Mouse (Mus musculus): ENCODE measurements around the gene Heg1. TPM values are rescaled to one million over a fixed set of nuclear protein-coding genes. Genes with fewer than 3 reads are reported as not detected.
A peak's percentile ranks its signal among the peaks of the same experiment; 100 is the strongest.

Gene Heg1
- polyA plus RNA-seq (2015; fragmentation: Nextera tagmentation; extraction: Ambion mirVana) = 9.4 and 12.4 TPM in 2 replicates

GRCm38 (mm10) chr16:33684162-33684702, at the start of gene Heg1:
Gene Heg1, plus strand, starts transcription at chr16:33684370.
- Histone ChIP-seq H3K4me3 (ENCODE audit: low read depth, low read length) (peak within 1 kb of the TSS; percentile 69), H3K9me3 (replicated peaks; ENCODE audit: control insufficient read depth, low read length, poor library complexity, severe bottlenecking) (no peaks in the 10 kb centered on the region), H3K4me1 (ENCODE audit: control insufficient read depth, insufficient read depth, low read length) (no peaks in the 10 kb centered on the region; the same call in 1 of the 2 replicates), H3K27me3 (ENCODE audit: control insufficient read depth, insufficient read depth, low read depth, low read length) (no peaks in the 10 kb centered on the region), H3K4me2 (ENCODE audit: low read length) (peak within 1 kb of the TSS; percentile 81), H3K36me3 (ENCODE audit: control insufficient read depth, insufficient read depth, low read length) (no peaks in the 10 kb centered on the region), H3K9ac (ENCODE audit: low read depth, low read length) (peak within 1 kb of the TSS; percentile 78), H3K27ac (ENCODE audit: low read length) (peak within 1 kb of the TSS; percentile 34)
- 2% methylated on average over 19 of the region's 57 CpGs for WGBS
- ATAC-seq = peak; percentile 76

DNA sequence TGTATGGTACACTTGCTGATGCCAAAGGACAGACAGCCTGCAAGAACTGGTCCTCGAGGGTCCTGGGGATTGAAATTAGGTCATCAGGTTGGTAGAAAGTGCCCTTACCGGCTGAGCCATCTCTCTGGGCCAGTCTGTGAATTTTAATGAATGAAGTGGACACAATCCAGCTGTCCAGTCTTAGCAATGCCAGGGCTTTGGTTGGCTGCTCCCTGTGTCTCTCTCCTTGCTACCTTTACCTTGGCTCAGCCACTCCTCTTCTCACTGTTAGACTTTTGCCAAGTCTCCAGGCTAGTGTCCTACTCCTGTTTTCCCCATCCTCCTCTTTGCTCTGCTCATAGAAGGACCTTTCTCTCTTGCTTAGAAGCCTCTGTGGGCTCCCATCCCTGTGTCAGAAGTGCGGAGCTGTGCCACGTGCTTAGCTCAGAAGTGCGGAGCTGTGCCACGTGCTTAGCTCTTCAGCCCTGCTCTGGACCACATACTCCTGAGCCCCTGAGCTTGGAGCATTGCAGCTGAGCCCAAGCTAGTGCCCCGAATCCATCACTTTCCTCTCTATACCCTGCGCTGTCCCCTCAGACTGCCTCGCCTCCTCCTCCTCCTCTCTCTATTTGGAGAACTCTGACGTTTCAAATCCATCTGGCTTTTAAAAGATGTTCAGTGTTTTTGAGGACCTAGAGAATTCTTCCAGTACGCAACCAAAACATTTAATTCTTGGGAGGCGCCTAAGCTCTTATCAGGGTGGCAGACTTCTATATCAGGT, 48.2 kb upstream of the Heg1 start:
- no peak overlapping the region for H3K4me2 ChIP-seq (ENCODE audit: low read length)
- H3K4me3 ChIP-seq (ENCODE audit: low read depth, low read length) = no peak overlapping the region
- no peaks in the 10 kb centered on the region for H3K27me3 ChIP-seq (ENCODE audit: control insufficient read depth, insufficient read depth, low read depth, low read length)
- no peaks in the 10 kb centered on the region for H3K4me1 ChIP-seq (ENCODE audit: control insufficient read depth, insufficient read depth, low read length)
- 85% methylated on average over 12 of the region's 12 CpGs for WGBS
- H3K9me3 ChIP-seq (replicated peaks; ENCODE audit: control insufficient read depth, low read length, poor library complexity, severe bottlenecking) = no peaks in the 10 kb centered on the region; the same call in 1 of the 2 replicates
- ATAC-seq = no peak
- H3K27ac ChIP-seq (ENCODE audit: low read length) = no peak overlapping the region
- no peaks in the 10 kb centered on the region for H3K36me3 ChIP-seq (ENCODE audit: control insufficient read depth, insufficient read depth, low read length)
- no peak overlapping the region for H3K9ac ChIP-seq (ENCODE audit: low read depth, low read length)

GRCm38 (mm10) chr16:33641779-33642178, 42.4 kb upstream of the Heg1 start:
- no peaks in the 10 kb centered on the region for H3K4me1 ChIP-seq (ENCODE audit: control insufficient read depth, insufficient read depth, low read length)
- 68% methylated on average over 3 of the region's 3 CpGs for WGBS

DNA sequence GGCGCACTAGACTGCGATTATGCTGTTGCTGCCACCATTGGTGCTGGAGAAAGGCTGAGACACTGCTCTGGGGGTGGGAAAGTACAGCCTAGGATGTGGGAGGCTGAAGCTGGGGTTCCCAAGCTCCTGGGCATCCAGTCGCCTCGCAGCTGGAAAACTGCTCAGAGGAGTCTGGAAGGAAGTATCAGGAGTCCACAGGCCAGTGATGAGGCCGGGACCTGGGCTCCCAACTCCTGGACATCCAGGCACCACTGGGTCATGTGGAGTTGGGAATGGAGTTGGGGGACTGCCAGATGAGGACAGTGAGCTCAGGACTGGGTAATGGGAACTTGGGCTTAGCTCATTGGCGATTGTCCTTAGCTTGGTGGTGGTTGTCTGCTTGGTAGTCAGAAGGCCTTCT, 31.1 kb upstream of the Heg1 start:
- ATAC-seq = no peak
- no peak overlapping the region for H3K4me3 ChIP-seq (ENCODE audit: low read depth, low read length)
- no peak overlapping the region for H3K4me2 ChIP-seq (ENCODE audit: low read length)
- H3K4me1 ChIP-seq (ENCODE audit: control insufficient read depth, insufficient read depth, low read length) = no peaks in the 10 kb centered on the region
- WGBS = 93% methylated on average over 6 of the region's 6 CpGs
- H3K36me3 ChIP-seq (ENCODE audit: control insufficient read depth, insufficient read depth, low read length) = no peaks in the 10 kb centered on the region
- H3K9ac ChIP-seq (ENCODE audit: low read depth, low read length) = no peak overlapping the region
- H3K9me3 ChIP-seq (replicated peaks; ENCODE audit: control insufficient read depth, low read length, poor library complexity, severe bottlenecking) = peaks cover 7% of the 10 kb centered on the region; the same call in 1 of the 2 replicates
- H3K27me3 ChIP-seq (ENCODE audit: control insufficient read depth, insufficient read depth, low read depth, low read length) = no peaks in the 10 kb centered on the region
- no peak overlapping the region for H3K27ac ChIP-seq (ENCODE audit: low read length)

More at GRCm38 (mm10) chr16:33641779-33642178, 42.4 kb upstream of the Heg1 start:
- Histone ChIP-seq H3K27ac (ENCODE audit: low read length) (no peak overlapping the region), H3K9me3 (replicated peaks; ENCODE audit: control insufficient read depth, low read length, poor library complexity, severe bottlenecking) (no peaks in the 10 kb centered on the region), H3K9ac (ENCODE audit: low read depth, low read length) (no peak overlapping the region), H3K36me3 (ENCODE audit: control insufficient read depth, insufficient read depth, low read length) (no peaks in the 10 kb centered on the region), H3K4me3 (ENCODE audit: low read depth, low read length) (no peak overlapping the region), H3K27me3 (ENCODE audit: control insufficient read depth, insufficient read depth, low read depth, low read length) (no peaks in the 10 kb centered on the region), H3K4me2 (ENCODE audit: low read length) (no peak overlapping the region)
- ATAC-seq = no peak

DNA sequence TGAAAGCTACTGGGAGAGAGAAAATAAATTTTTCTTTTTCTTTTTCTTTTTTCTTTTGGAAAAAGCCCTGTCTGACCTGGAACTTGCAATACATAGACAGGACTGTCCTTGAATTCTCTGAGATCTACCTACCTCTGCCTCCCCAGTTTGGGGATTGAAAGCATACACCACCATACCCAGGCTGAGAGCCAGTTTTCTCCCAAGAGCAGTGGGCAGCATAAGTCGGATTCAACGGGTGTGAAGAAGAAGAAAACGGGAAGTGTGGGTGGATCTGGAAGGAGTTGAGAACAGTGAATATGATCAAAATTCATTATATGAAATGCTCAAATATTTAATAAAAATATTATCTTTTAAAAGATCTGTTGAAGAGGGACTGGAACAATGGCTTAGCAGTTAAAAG, 28.7 kb upstream of the Heg1 start:
- Histone ChIP-seq H3K27me3 (ENCODE audit: control insufficient read depth, insufficient read depth, low read depth, low read length) (no peaks in the 10 kb centered on the region), H3K4me3 (ENCODE audit: low read depth, low read length) (no peak overlapping the region), H3K27ac (ENCODE audit: low read length) (no peak overlapping the region), H3K4me1 (ENCODE audit: control insufficient read depth, insufficient read depth, low read length) (no peaks in the 10 kb centered on the region), H3K9ac (ENCODE audit: low read depth, low read length) (no peak overlapping the region), H3K9me3 (replicated peaks; ENCODE audit: control insufficient read depth, low read length, poor library complexity, severe bottlenecking) (peaks cover 4% of the 10 kb centered on the region; the same call in 1 of the 2 replicates), H3K4me2 (ENCODE audit: low read length) (no peak overlapping the region), H3K36me3 (ENCODE audit: control insufficient read depth, insufficient read depth, low read length) (no peaks in the 10 kb centered on the region)
- 100% methylated on average over 3 of the region's 3 CpGs for WGBS
- ATAC-seq = no peak

DNA sequence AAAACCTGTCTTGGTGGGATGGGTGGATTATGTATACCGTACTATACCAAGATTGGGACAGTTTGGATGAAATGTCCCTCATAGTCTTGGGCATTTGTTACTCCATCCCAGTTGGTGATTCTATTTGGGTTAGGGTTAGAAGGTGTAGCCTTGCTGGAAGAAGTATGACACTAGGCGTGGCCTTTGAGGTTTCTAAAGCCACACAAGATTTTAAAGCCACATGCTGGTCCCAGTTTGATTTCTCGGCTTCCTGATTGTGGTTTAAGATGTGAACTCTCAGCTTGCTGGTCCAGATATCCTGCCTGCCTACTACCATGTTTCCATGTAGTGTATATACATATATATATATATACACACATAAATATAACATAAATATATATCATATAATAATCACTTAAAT, 27.0 kb upstream of the Heg1 start:
- H3K27me3 ChIP-seq (ENCODE audit: control insufficient read depth, insufficient read depth, low read depth, low read length) = no peaks in the 10 kb centered on the region
- H3K9ac ChIP-seq (ENCODE audit: low read depth, low read length) = no peak overlapping the region
- no peaks in the 10 kb centered on the region for H3K36me3 ChIP-seq (ENCODE audit: control insufficient read depth, insufficient read depth, low read length)
- 92% methylated on average over 3 of the region's 3 CpGs for WGBS
- H3K4me1 ChIP-seq (ENCODE audit: control insufficient read depth, insufficient read depth, low read length) = no peaks in the 10 kb centered on the region
- no peaks in the 10 kb centered on the region for H3K9me3 ChIP-seq (replicated peaks; ENCODE audit: control insufficient read depth, low read length, poor library complexity, severe bottlenecking)
- no peak overlapping the region for H3K4me2 ChIP-seq (ENCODE audit: low read length)
- H3K27ac ChIP-seq (ENCODE audit: low read length) = no peak overlapping the region
- ATAC-seq = no peak
- no peak overlapping the region for H3K4me3 ChIP-seq (ENCODE audit: low read depth, low read length)

GRCm38 (mm10) chr16:33658121-33658520, 26.0 kb upstream of the Heg1 start:
- Histone ChIP-seq H3K36me3 (ENCODE audit: control insufficient read depth, insufficient read depth, low read length) (no peaks in the 10 kb centered on the region), H3K27me3 (ENCODE audit: control insufficient read depth, insufficient read depth, low read depth, low read length) (no peaks in the 10 kb centered on the region), H3K4me1 (ENCODE audit: control insufficient read depth, insufficient read depth, low read length) (no peaks in the 10 kb centered on the region), H3K9ac (ENCODE audit: low read depth, low read length) (no peak overlapping the region), H3K4me3 (ENCODE audit: low read depth, low read length) (no peak overlapping the region), H3K9me3 (replicated peaks; ENCODE audit: control insufficient read depth, low read length, poor library complexity, severe bottlenecking) (no peaks in the 10 kb centered on the region), H3K27ac (ENCODE audit: low read length) (no peak overlapping the region), H3K4me2 (ENCODE audit: low read length) (no peak overlapping the region)
- WGBS = 100% methylated on average over 3 of the region's 3 CpGs
- no peak for ATAC-seq

DNA sequence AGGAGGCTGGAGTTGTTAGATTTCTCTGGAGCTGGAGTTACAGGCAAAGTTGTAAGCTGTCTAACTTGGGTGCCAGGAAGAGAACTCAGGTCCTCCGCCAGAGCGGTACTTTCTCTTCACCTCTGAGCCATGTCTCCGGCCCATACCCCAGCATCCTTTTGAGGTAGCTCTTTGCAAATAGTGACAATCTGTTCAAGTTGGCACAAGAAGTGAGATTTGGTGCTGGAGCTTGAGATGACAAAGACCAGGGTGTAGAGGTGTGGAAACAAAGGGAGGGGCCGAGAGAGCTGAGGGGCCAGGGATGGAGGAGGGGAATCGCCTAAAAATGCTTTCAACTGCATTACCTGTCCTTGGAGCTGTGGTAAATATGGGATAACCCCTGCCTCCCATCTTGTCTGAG, 24.6 kb upstream of the Heg1 start:
- no peak for ATAC-seq
- Histone ChIP-seq H3K27me3 (ENCODE audit: control insufficient read depth, insufficient read depth, low read depth, low read length) (no peaks in the 10 kb centered on the region), H3K27ac (ENCODE audit: low read length) (no peak overlapping the region), H3K9ac (ENCODE audit: low read depth, low read length) (no peak overlapping the region), H3K4me1 (ENCODE audit: control insufficient read depth, insufficient read depth, low read length) (no peaks in the 10 kb centered on the region), H3K4me2 (ENCODE audit: low read length) (no peak overlapping the region), H3K9me3 (replicated peaks; ENCODE audit: control insufficient read depth, low read length, poor library complexity, severe bottlenecking) (no peaks in the 10 kb centered on the region), H3K36me3 (ENCODE audit: control insufficient read depth, insufficient read depth, low read length) (no peaks in the 10 kb centered on the region), H3K4me3 (ENCODE audit: low read depth, low read length) (no peak overlapping the region)
- 94% methylated on average over 5 of the region's 5 CpGs for WGBS

GRCm38 (mm10) chr16:33660125-33660524, 24.0 kb upstream of the Heg1 start:
- no peak for ATAC-seq
- 70% methylated on average over 5 of the region's 5 CpGs for WGBS
- no peak overlapping the region for H3K9ac ChIP-seq (ENCODE audit: low read depth, low read length)
- H3K4me2 ChIP-seq (ENCODE audit: low read length) = no peak overlapping the region
- no peaks in the 10 kb centered on the region for H3K9me3 ChIP-seq (replicated peaks; ENCODE audit: control insufficient read depth, low read length, poor library complexity, severe bottlenecking)
- no peak overlapping the region for H3K4me3 ChIP-seq (ENCODE audit: low read depth, low read length)
- H3K27me3 ChIP-seq (ENCODE audit: control insufficient read depth, insufficient read depth, low read depth, low read length) = no peaks in the 10 kb centered on the region
- H3K4me1 ChIP-seq (ENCODE audit: control insufficient read depth, insufficient read depth, low read length) = no peaks in the 10 kb centered on the region
- H3K27ac ChIP-seq (ENCODE audit: low read length) = no peak overlapping the region
- H3K36me3 ChIP-seq (ENCODE audit: control insufficient read depth, insufficient read depth, low read length) = no peaks in the 10 kb centered on the region
